Mouse (Mus musculus): ENCODE measurements at regions not wholly inside any gene's neighbourhood (a gene's known extent, or its start where the extent isn't known, plus 50 kb on each side); places are given as distances from the start of the nearest gene placed in this dataset.

GRCm38 (mm10) chr17:15290326-15290725, 86.3 kb downstream of the Dll1 start:
- TF ChIP-seq POLR2A (IDR thresholded peaks at IDR 0.05; ENCODE audit: low read depth, low read length) (no peak), CTCF (conservative IDR thresholded peaks at IDR 0.05; ENCODE audit: insufficient read depth, insufficient read length, low read depth, low read length) (no peak)

Measured in kidney, adult 2 months (tissue).